Mouse (Mus musculus) neural tube, embryonic 10.5 days (tissue): ENCODE results near the gene Pglyrp1.

ENCODE experiments used
- DNase-seq: peaks from one replicate; pipeline ENCODE4 v3.0.0-alpha.2; 2017; ENCODE audit warnings: low spot score; ENCODE audit errors: extremely low spot score

Pglyrp1 gene

DNA sequence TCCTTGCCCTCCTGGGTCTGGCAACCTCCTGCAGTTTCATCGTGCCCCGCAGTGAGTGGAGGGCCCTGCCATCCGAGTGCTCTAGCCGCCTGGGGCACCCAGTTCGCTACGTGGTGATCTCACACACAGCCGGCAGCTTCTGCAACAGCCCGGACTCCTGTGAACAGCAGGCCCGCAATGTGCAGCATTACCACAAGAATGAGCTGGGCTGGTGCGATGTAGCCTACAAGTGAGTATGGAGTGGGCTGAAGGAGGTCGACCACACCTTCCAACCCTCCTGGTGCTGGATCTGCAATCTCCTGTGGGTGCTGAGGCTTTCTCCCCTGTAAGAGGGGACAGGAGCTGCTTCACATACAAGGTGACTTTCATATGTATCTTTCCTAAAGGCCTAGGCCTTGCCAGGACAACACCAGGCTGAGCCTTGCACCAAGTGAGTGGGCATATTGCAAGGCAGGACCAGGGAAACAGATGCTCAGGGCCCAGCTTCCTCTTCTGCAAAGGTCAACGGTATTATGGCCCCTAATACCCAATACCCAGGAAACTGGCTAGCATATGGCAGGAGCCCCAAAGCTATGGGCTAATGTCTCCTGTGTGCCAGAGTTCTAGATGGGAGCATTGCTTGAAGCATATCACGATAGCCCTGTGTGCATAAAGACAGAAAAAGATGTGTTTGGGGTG lies 13.8 kb downstream of the Pglyrp1 start:
- DNase-seq, result no peak

DNA sequence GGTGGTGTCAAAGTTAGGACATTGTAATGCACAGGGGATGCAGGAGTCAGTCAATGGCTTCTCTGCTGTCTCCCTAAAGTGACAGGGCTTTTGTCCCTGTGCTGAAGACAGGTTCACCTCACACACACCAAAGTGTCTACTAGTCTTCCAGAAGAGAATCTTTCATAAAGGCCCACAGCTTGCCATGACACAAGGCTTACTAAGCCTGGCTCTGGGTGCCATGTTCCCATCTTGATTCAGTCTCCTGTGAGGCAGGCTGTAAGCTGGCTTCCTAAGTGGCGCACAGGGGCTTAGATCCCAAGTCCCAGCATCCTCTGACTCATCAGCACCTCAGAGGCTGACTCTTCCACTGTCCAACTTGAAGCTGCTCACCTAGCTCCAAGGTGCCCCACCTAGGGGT lies 15.8 kb downstream of the Pglyrp1 start:
- DNase-seq, result no peak

- DNase-seq, result no peak
Measured at GRCm38 (mm10) chr7:18890848-18891247, 19.7 kb downstream of the Pglyrp1 start.

- peak; percentile 89 for DNase-seq
Measured at GRCm38 (mm10) chr7:18891872-18892599, 20.9 kb downstream of the Pglyrp1 start.

GRCm38 (mm10) chr7:18893009-18893408 lies 21.9 kb downstream of the Pglyrp1 start:
- DNase-seq, result peak; percentile 29

- peak; percentile 61 for DNase-seq
Measured at GRCm38 (mm10) chr7:18893651-18894430, 22.7 kb downstream of the Pglyrp1 start.

GRCm38 (mm10) chr7:18896536-18896935 lies 25.4 kb downstream of the Pglyrp1 start:
- peak; percentile 42 for DNase-seq

DNA sequence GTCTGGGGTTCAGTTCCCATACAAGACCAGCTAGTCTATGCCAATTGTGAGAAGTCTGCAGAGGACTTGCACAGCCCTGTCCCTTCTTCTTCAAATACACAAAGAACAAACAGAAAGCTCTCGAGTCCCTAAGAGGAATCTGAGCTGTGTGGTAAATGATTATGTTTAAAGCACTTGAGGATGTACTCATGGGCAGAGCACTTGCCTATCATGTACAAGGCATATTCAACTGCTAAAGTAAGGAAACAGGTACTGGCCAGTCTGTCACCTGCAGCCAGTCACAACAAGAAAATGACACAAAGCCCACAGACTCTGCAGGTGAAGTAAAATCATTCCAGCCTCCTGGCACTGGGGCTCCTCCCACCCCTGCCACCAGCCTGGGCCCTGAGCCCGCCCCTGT lies 29.4 kb downstream of the Pglyrp1 start:
- no peak for DNase-seq

DNA sequence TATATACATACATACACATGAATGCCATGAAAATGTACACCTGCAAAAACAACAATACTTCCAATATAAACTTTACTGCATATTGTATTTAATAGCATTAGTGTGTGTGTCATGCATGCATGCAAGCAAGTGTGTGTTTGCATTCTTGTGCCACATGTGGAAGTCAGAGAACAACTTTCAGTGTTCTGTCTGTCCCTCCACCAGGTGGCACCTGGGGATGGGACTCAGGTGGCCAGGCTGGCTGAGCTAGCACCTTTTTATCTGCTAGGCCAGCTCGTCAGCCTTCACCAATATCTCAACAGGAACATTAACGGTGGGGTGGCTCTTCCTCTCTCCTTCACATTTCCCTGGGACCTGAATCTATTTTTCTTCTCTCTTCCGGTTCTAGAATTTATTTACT lies 31.4 kb downstream of the Pglyrp1 start:
- no peak for DNase-seq

DNA sequence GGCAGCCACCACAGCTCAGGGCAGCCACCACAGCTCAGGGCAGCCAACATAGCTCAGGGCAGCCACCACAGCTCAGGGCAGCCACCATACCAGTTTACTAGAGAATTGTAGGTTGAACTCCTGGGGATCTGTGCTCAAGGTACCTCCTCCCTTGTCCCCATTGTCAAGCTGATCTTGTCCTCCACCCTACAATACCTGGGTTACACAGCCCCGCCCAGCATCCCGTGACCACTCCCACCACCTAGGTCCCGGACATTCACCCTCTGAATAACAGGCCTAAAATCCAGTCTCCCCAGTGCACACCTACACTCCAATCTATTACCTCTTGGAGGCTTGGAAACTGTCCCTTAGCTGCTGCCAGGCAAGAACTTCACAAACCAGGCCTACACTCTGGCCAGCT lies 33.8 kb downstream of the Pglyrp1 start:
- DNase-seq, result no peak

DNA sequence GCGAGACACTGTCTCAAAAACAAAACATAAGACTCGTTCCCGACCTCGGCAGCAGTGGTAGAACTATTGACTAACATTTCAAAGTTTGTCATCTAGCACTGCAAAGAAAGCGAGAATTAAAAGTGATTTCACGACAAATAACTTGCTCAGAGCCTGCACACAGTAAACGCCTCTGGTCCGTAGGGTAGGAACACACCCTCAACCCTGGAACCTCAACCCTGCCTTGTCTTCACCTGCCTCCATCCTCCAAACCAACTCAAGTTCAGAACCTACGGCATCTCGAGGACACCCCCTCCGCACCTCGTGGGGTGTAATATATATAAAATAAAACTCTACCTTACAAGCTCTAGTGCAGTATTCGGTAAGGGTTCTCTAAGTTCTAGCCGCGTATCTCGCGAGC lies 38.7 kb downstream of the Pglyrp1 start:
- no peak for DNase-seq

DNA sequence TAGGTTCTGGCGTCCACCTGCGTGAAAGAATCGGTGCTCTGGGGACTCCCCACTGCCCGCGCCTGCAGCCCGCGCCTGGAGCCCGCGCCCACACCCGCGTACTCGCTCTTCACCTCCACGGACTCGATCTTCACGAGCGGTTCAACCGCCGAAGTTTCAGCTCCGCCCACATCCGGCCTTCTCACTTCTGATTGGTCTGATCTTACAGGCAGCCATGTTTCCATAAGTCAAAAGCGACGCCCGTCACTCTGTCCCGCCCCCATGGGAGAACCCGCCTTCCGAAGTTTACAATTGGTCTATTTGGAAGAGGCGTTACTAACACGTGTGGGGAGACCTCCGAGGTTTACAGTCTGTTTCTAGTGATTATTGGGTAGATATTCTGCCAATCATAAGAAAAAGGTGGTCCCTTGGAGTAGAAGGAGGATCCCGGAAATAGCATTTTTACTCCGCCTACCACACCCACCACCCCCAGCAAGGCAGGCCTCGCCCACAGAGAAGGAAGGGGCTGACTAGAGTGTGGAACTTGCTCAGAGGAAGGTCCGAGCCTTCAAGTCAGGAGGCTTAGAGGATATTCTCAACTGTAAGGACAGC lies 39.2 kb downstream of the Pglyrp1 start, which contains the start of gene Ccdc61:
Gene Ccdc61, minus strand, starts transcription at position 175 of the 591 bp plus-strand sequence.
- DNase-seq, result peak; percentile 94

- no peak for DNase-seq
Measured at GRCm38 (mm10) chr7:18916254-18916653, 45.1 kb downstream of the Pglyrp1 start.

- no peak for DNase-seq
Measured at GRCm38 (mm10) chr7:18917931-18918330, 46.8 kb downstream of the Pglyrp1 start.

GRCm38 (mm10) chr7:18921069-18921468 lies 49.9 kb downstream of the Pglyrp1 start:
- DNase-seq, result peak; percentile 35

- peak; percentile 23 for DNase-seq
Measured at GRCm38 (mm10) chr7:18922807-18923206, 51.7 kb downstream of the Pglyrp1 start.

DNA sequence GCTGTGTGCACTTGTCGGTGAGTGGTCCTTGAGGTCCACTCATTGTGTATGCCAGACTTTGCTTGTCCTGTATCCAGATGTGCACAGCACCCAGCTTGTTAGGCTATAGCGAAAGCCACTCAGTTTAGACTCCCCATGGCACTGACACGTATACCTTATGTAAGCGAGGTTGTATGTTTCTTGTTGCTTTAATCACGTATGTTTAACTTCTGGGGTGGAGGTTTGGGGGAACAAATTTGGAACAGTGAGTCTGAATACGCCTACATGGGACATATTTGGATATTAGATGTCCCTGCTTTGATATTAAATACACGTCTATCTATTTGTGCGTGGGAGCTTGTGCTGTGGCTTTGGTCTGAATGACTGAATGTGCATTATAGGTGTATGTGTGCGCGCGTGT lies 52.1 kb downstream of the Pglyrp1 start:
- DNase-seq, result no peak

- DNase-seq, result peak; percentile 40
Measured at GRCm38 (mm10) chr7:18923711-18924191, 52.6 kb downstream of the Pglyrp1 start.

GRCm38 (mm10) chr7:18924321-18924720 lies 53.2 kb downstream of the Pglyrp1 start:
- peak; percentile 27 for DNase-seq

GRCm38 (mm10) chr7:18925162-18925938 lies 54.2 kb downstream of the Pglyrp1 start, which contains the start of gene Nova2:
TSS of gene Nova2 (plus strand) at chr7:18925888.
- peak; percentile 92 for DNase-seq
